Mouse (Mus musculus) bone marrow macrophage, adult 2 months (primary cell): ENCODE results near the gene Gm16223. TPM values are rescaled to one million over a fixed set of nuclear protein-coding genes. Genes with fewer than 3 reads are reported as not detected.

ENCODE experiments used
- H3K27ac ChIP-seq: 2 replicates; pipeline ENCODE4 v1.5.1; 2012; ENCODE audit warnings: low read depth, low read length; ENCODE audit not compliant: insufficient read depth
- H3K4me1 ChIP-seq: 2 replicates; pipeline ENCODE4 v1.6.1; 2012; ENCODE audit warnings: low read length; ENCODE audit not compliant: control insufficient read depth, insufficient read depth
- H3K4me3 ChIP-seq: 2 replicates; pipeline ENCODE4 v1.5.1; 2012; ENCODE audit warnings: mild to moderate bottlenecking, low read length, moderate library complexity; ENCODE audit not compliant: insufficient read depth
- CTCF ChIP-seq: IDR thresholded peaks from 2 replicates; pipeline ENCODE4 v1.5.1; 2012; ENCODE audit warnings: low read depth, mild to moderate bottlenecking, low read length, moderate library complexity
- POLR2A ChIP-seq: IDR thresholded peaks from 2 replicates; pipeline ENCODE4 v1.6.1; 2012; ENCODE audit warnings: mild to moderate bottlenecking, low read depth, low read length, borderline replicate concordance
- polyA plus RNA-seq: library from polyadenylated mRNA; stranded (reverse); fragments of >200 nt; gene quantifications from 2 replicates; pipeline ENCODE4 v1.2.4, GENCODE M21; 2012; ENCODE audit not compliant: missing spikeins, insufficient read depth, insufficient read length

Gm16223 gene
- 0.43 TPM in 1 of 2 replicates, not detected in the other for polyA plus RNA-seq

DNA sequence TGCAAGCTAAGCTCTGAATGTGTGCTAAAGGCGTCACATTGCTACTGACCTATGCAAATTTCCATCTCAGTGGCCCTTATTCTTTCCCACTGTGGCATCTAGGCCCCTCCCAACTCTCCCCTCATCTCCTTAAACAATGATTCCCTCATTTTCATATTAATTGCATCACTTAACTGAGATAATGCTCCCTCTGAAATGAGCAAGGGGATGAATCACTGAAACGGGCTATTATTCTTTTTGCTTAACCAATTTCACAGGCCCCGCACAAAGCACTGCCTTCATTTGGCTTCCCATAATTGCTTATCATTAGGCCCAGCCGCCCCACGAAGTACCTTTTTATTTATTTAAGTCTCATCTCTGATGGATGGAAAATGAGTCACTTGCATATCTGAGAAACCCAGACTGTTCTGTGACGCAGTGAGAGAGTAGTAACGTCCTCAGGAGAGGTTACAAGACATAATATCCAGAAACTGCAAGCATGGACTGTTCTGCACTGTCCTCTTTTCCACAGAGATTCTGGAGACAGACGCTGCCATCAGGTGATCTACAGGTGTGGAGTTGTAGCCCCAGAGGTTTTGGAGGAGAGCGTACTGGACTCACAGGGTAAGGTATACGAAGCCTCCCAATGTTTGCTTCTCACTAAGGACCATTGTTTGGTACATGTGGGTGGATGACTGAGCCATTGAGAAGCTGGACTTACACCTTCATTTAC lies at the start of gene Gm16223:
Gene Gm16223 (plus strand): TSS at position 485 of the 712 bp plus-strand sequence.
- Histone ChIP-seq H3K4me3 (no peak within 1 kb of the TSS), H3K4me1 (no peaks in the 10 kb centered on the region), H3K27ac (no peak within 1 kb of the TSS)
- TF ChIP-seq POLR2A (no peak), CTCF (no peak)

DNA sequence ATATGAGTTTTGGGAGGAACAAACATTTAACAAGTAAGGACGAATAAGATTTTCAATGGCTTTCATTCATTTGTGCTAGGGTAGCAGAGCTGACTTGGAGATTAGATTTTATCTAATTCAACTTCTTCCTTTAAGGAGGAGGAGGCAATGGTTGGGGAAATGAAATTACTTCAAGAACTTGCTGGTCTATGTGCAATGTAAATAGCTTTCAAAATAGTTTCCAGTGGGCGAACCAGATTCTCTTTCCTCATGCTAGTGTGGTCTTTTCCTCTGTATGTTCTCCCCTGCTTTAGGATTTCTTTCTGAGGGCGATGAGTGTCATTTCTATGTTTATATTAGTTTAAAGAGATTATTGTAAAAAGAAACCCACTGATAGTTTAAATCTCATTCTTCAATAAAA lies 45.7 kb upstream of the Gm16223 start:
- Histone ChIP-seq H3K4me1 (no peaks in the 10 kb centered on the region), H3K4me3 (no peak overlapping the region), H3K27ac (no peak overlapping the region)
- TF ChIP-seq POLR2A (no peak), CTCF (no peak)

DNA sequence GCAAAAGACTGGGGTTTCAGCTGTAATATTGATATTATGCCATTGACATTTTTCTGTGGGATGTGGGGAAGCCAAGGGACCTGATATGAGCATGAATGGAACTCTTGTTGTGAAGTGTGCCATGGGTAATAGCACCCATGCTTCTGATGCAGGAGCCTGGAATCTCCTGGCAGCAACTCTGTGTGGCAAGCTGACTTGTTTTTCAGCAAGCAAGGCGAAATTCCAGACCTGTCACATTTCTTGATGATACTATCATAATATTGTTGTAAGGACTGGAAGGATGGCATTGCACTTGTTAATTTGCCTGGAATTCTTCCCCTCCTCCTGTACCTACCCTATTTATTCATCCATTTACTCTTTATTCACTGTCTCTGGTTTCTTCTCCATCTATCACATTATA lies 44.2 kb upstream of the Gm16223 start:
- no peaks in the 10 kb centered on the region for H3K4me1 ChIP-seq
- no peak overlapping the region for H3K4me3 ChIP-seq
- TF ChIP-seq POLR2A (no peak), CTCF (no peak)
- H3K27ac ChIP-seq = no peak overlapping the region

DNA sequence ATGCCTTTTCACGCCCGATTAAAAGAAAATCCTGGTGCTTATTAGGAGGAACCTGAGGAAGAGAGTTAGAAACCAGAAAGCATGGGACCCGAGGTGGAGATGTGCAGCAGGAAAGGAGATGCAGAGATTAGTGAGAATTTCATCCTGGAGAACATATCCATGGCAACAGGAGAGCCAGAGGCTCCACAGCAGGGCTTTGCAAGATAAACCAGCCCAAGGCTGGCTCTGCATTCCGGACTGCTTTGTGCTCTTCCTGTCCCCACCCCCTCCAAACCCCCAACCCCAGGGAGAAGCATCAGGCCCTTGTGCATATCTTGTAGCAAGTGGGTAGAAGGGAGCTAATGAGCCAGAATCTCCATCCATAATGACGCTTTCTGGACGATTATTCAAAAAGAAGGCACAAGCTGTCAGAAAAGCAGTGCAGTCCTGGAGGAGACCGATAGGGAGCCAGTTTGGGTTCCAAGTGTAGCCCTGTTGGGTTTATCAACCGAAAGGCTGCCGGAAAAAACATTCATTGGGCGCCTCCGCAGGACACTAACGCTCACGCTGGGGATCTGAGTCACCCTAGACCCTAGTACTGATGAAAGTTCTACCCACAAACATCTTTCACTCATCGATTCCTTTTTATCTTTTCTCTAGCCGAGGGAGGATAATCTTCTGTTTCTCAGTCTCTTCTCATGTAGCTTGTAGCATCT lies 31.2 kb upstream of the Gm16223 start:
- H3K4me1 ChIP-seq = no peaks in the 10 kb centered on the region
- no peak overlapping the region for H3K27ac ChIP-seq
- TF ChIP-seq POLR2A = no peak
- TF ChIP-seq CTCF = no peak
- H3K4me3 ChIP-seq = no peak overlapping the region

DNA sequence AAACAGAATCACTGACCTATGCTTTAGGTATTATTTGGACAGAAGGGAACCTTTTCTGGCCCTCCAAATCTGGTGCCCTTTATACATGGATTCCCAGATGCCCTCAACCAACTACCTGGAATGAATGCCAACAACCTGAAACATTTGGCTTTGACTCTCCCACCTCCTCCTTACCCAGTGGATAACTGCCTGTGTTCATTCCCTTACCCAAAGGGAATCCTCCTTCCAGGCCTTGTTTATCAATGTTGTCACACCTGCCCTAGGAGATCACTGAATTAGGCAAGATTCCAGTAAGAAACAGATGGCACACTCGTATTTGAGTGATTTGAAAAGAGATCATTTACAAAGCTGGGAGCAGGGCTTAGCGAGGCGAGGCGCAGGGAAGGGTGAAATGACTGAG lies 13.1 kb upstream of the Gm16223 start:
- no peak overlapping the region for H3K27ac ChIP-seq
- TF ChIP-seq POLR2A = no peak
- TF ChIP-seq CTCF = no peak

DNA sequence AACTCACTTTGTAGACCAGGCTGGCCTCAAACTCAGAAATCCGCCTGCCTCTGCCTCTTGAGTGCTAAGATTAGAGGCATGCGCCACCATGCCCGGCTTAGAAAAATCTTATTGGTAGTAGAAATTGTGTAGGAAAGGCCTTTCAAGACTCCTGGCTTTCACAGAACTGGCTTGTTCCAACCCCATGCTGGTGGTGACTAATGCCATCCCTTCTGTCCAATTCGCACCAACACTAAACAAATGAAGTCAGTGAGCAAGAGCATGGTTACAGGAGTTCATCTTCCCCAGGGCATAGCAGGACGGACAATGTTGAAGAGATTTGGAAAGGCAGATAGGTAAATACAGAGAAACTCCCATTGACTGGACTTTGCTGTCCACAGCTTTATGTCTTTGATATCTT lies 12.6 kb upstream of the Gm16223 start:
- no peak overlapping the region for H3K4me3 ChIP-seq
- H3K4me1 ChIP-seq = no peaks in the 10 kb centered on the region
- no peak overlapping the region for H3K27ac ChIP-seq
- TF ChIP-seq CTCF (no peak), POLR2A (no peak)

More for the DNA sequence above, 13.1 kb upstream of the Gm16223 start:
- Histone ChIP-seq H3K4me1 (no peaks in the 10 kb centered on the region), H3K4me3 (no peak overlapping the region)

DNA sequence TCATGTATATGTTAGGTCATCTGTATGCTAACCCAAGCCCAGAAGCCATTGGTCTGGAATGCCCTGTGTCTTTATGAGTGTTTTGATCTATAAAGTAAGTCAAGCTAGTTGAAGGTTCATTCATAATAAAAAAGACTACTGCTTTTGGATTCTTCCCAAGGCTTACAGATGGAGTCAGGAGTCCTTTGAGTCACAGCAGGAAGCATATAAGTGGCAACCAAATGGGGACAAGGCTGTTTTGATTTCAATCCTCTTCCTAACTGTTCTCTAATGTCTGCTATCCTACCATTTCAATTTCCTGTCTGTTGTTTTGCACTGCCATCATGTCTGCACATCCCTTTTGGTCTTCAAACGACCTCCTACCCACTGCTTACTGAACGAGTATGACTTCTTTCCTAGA lies 2.7 kb upstream of the Gm16223 start:
- no peaks in the 10 kb centered on the region for H3K4me1 ChIP-seq
- no peak overlapping the region for H3K4me3 ChIP-seq
- no peak for TF ChIP-seq POLR2A
- TF ChIP-seq CTCF = no peak
- H3K27ac ChIP-seq = no peak overlapping the region

DNA sequence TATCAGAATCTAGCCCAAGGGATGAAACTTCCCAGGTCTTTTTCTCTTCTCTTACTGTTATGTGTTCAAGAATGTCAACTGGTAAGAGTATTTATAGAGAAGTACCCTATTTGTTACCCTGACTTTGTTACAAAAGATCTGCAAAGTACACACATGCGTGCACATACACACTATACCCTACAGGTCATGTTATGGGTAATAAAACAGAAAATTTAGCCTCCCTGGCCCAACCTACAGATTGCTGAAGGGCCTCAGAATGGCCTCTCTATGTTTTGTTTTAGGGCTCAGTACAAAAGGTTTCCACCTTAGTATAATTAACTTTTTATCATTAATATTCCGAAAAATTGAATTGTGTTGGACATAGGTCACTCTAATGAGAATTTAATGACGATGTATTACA lies 685 bp upstream of the Gm16223 start:
- TF ChIP-seq CTCF (no peak), POLR2A (no peak)
- Histone ChIP-seq H3K4me3 (no peak overlapping the region), H3K4me1 (no peaks in the 10 kb centered on the region), H3K27ac (no peak overlapping the region)

DNA sequence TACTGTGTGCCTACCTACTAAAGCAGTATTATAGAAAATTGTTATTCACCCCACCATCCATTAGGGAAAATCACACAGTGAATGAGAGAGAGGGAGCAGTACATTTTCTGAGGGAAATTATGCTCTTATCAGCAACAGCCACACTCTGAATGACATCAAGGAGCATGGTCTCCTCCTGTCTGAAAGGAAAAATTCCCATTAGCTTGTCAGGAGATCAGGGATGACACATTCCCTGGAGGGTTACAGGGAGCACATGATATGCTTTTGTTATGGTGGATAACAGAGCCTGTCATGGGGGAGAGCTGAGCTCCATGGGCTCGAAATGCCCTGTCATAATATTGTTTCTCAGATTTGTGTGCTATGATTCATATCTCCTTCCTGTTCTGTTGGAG lies 424 bp downstream of the Gm16223 start:
- TF ChIP-seq POLR2A (no peak), CTCF (no peak)
- Histone ChIP-seq H3K27ac (no peak overlapping the region), H3K4me1 (no peaks in the 10 kb centered on the region), H3K4me3 (no peak overlapping the region)

DNA sequence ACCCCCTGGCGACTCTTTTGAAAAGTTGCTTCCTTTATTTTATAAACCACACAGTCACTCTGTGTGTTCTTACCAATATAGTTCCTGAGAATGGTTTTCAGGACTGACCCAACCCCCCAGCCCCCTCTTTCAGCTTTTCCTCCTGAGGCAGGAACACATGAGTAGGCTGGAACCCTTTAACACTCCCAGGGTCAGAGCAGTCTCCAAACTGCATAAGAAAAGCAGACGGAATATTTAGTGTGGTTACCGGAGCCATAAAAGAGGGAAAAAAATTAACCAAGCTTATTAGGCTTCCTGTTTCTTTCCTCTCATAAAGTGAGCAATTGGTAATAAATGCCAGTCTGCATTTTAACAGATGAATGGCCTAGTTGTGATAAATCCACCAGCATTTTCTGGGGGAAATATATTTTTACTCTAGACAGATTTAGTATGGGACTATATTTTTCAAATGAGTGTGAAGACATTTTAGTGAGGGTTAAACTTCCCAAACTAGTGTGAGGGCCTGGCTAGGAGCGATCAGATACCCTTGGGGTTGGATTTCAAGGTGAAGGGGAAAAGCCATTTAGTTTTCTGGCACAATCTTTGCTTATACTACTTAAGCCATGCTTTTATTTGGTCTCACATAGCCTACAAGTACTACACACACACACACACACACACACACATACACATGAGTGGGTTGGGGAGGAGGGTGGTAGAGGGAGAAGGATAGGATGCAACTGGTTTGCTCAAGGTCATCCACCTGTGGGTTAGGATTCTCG lies 49.0 kb downstream of the Gm16223 start:
- Histone ChIP-seq H3K4me3 (no peak overlapping the region), H3K27ac (no peak overlapping the region), H3K4me1 (no peaks in the 10 kb centered on the region)
- TF ChIP-seq CTCF (no peak), POLR2A (no peak)
